In genomic region chr10:61492040-61492439, GRCm38 (mm10) we compare ENCODE assay signal across 7 mouse cellular contexts. TPM values are rescaled to one million over a fixed set of nuclear protein-coding genes. Genes with fewer than 3 reads are reported as not detected.
DNase-seq lines count a peak whose midpoint lies in the region; ATAC-seq and TF ChIP-seq lines count a peak whose summit lies in the region.

No protein-coding gene starts in this region.

- no peaks in the 10 kb centered on the region for H3K9me3 ChIP-seq in midbrain, embryonic 10.5 days (replicated peaks)

- H3K27ac ChIP-seq in midbrain, embryonic 10.5 days (replicated peaks) = no peak overlapping the region
- no peak overlapping the region for H3K27ac ChIP-seq in small intestine, adult 2 months (ENCODE audit: insufficient read depth, low read depth, low read length)

- peaks cover 28% of the 10 kb centered on the region for H3K4me1 ChIP-seq in midbrain, embryonic 10.5 days
- peaks cover 1% of the 10 kb centered on the region; the same call in 1 of the 2 replicates for H3K4me1 ChIP-seq in small intestine, adult 2 months (ENCODE audit: control insufficient read depth, insufficient read depth, insufficient read length, low read length)

- intact Hi-C loops in gastrocnemius, postnatal 14 days (cut with DNase I; ENCODE audit: low total_unique reads) = loop anchor here (5.0 kb wide), 1 partner anchor 110 kb away; no protein-coding TSS in a partner anchor

- H3K4me3 ChIP-seq in midbrain, embryonic 10.5 days = no peak overlapping the region
- no peak overlapping the region for H3K4me3 ChIP-seq in small intestine, adult 2 months (ENCODE audit: low read depth, low read length)

- peak; percentile 83 for TF ChIP-seq CTCF in small intestine, adult 2 months (IDR thresholded peaks at IDR 0.05; ENCODE audit: extremely low read depth, insufficient read length, insufficient replicate concordance, low read depth, low read length)

- no peak for TF ChIP-seq POLR2A in small intestine, adult 2 months (IDR thresholded peaks at IDR 0.05; ENCODE audit: low read depth, low read length)

- ATAC-seq in inflammation-experienced regulatory T-cells, adult 6 months = peak; percentile 86

- DNase-seq in adipocyte (ENCODE audit: low spot score) = peak; percentile 84
- DNase-seq in embryo, embryonic 10 days (ENCODE audit: low spot score) = peak; percentile 94
- peak; percentile 79 for DNase-seq in gastrocnemius, postnatal 14 days
- peak; percentile 26 to 76 for DNase-seq in left cerebral cortex, adult 9 months (ENCODE audit: low spot score in 2 of 2)
- peak; percentile 83 for DNase-seq in midbrain, embryonic 10.5 days (ENCODE audit: low spot score)

- H3K36me3 ChIP-seq in midbrain, embryonic 10.5 days = no peaks in the 10 kb centered on the region
- no peaks in the 10 kb centered on the region for H3K36me3 ChIP-seq in small intestine, adult 2 months (ENCODE audit: control insufficient read depth, insufficient read depth, low read length)

- WGBS in midbrain, embryonic 10.5 days = 8% methylated on average over 11 of the region's 11 CpGs
- 7% methylated on average over 11 of the region's 11 CpGs for WGBS in small intestine, adult 2 months

- no peaks in the 10 kb centered on the region for H3K27me3 ChIP-seq in midbrain, embryonic 10.5 days (ENCODE audit: low read depth, poor library complexity, severe bottlenecking)
- no peaks in the 10 kb centered on the region for H3K27me3 ChIP-seq in small intestine, adult 2 months (ENCODE audit: control insufficient read depth, insufficient read depth, low read length)

RNA-seq across cellular contexts. Expression of gene Lrrc20, which starts 16.4 kb away (rescaled TPM):
- 10 to 100 TPM; 79.9 to 82.2 TPM for total RNA-seq in gastrocnemius, postnatal 14 days (2021)
- 1 to 10 TPM; 5.4 to 6.0 (median 5.8) TPM for polyA plus RNA-seq in inflammation-experienced regulatory T-cells, adult 6 months (2017; shearing (Covaris generic))
- polyA plus RNA-seq in midbrain, embryonic 10.5 days (2016; fragmentation: Nextera tagmentation; extraction: Ambion mirVana) = 10.1 and 12.1 TPM in 2 replicates
- polyA plus RNA-seq in small intestine, adult 2 months (2012; rRNA removed) = 6.0 and 7.4 TPM in 2 replicates

RNA-seq across cellular contexts. Expression of gene Eif4ebp2, which starts 39.6 kb away (rescaled TPM):
- total RNA-seq in gastrocnemius, postnatal 14 days (2021) = 10 to 100 TPM; 86.6 to 88.9 TPM
- 10 to 100 TPM; 19.5 to 27.5 (median 24.2) TPM for polyA plus RNA-seq in inflammation-experienced regulatory T-cells, adult 6 months (2017; shearing (Covaris generic))
- 85.4 and 89.4 TPM in 2 replicates for polyA plus RNA-seq in midbrain, embryonic 10.5 days (2016; fragmentation: Nextera tagmentation; extraction: Ambion mirVana)
- polyA plus RNA-seq in small intestine, adult 2 months (2012; rRNA removed) = 71.2 and 131 TPM in 2 replicates
